Mouse (Mus musculus): ENCODE results near the gene Lmf2. TPM values are rescaled to one million over a fixed set of nuclear protein-coding genes. Genes with fewer than 3 reads are reported as not detected.

Lmf2 gene
- 19.1 and 20.5 TPM in 2 replicates for polyA plus RNA-seq (2015; fragmentation: Nextera tagmentation; extraction: Ambion mirVana)

GRCm38 (mm10) chr15:89355241-89356187 lies at the start of gene Lmf2, which contains the start of gene Ncaph2:
Gene Lmf2 (minus strand): TSS chr15:89355659.
Gene Ncaph2 (plus strand): TSS chr15:89355719.
- ATAC-seq = peak; percentile 92
- H3K9me3 ChIP-seq (ENCODE audit: control insufficient read depth) = no peaks in the 10 kb centered on the region
- H3K9ac ChIP-seq (ENCODE audit: low read depth, low read length) = peak within 1 kb of the TSS; percentile 82
- no peaks in the 10 kb centered on the region for H3K27me3 ChIP-seq (replicated peaks; ENCODE audit: control insufficient read depth, insufficient read depth, low read length)
- under 1% methylated on average over 63 of the region's 64 CpGs for WGBS
- peak within 1 kb of the TSS; percentile 63 for H3K27ac ChIP-seq (ENCODE audit: low read depth, low read length)
- peaks cover 33% of the 10 kb centered on the region for H3K36me3 ChIP-seq (ENCODE audit: control insufficient read depth, insufficient read depth)
- H3K4me1 ChIP-seq (replicated peaks; ENCODE audit: control insufficient read depth, insufficient read depth, low read length) = peaks cover 6% of the 10 kb centered on the region; the same call in 1 of the 2 replicates
- H3K4me2 ChIP-seq (replicated peaks; ENCODE audit: low read depth) = peak within 1 kb of the TSS; percentile 82
- TF ChIP-seq CTCF (IDR thresholded peaks at IDR 0.05; ENCODE audit: low read depth) = no peak
- H3K4me3 ChIP-seq (ENCODE audit: low read depth, low read length) = peak within 1 kb of the TSS; percentile 74

- WGBS = 81% methylated on average over 10 of the region's 10 CpGs
- ATAC-seq = no peak
- Histone ChIP-seq H3K4me3 (ENCODE audit: low read depth, low read length) (no peak overlapping the region), H3K27ac (ENCODE audit: low read depth, low read length) (no peak overlapping the region), H3K4me2 (replicated peaks; ENCODE audit: low read depth) (no peak overlapping the region), H3K27me3 (replicated peaks; ENCODE audit: control insufficient read depth, insufficient read depth, low read length) (no peaks in the 10 kb centered on the region), H3K36me3 (ENCODE audit: control insufficient read depth, insufficient read depth) (no peaks in the 10 kb centered on the region), H3K4me1 (replicated peaks; ENCODE audit: control insufficient read depth, insufficient read depth, low read length) (no peaks in the 10 kb centered on the region), H3K9me3 (ENCODE audit: control insufficient read depth) (no peaks in the 10 kb centered on the region), H3K9ac (ENCODE audit: low read depth, low read length) (no peak overlapping the region)
- TF ChIP-seq CTCF (IDR thresholded peaks at IDR 0.05; ENCODE audit: low read depth) = no peak
Observed at GRCm38 (mm10) chr15:89404831-89405623, 49.6 kb upstream of the Lmf2 start.

GRCm38 (mm10) chr15:89402471-89402870 lies 47.0 kb upstream of the Lmf2 start:
- Histone ChIP-seq H3K4me1 (replicated peaks; ENCODE audit: control insufficient read depth, insufficient read depth, low read length) (no peaks in the 10 kb centered on the region), H3K27ac (ENCODE audit: low read depth, low read length) (no peak overlapping the region), H3K9ac (ENCODE audit: low read depth, low read length) (no peak overlapping the region), H3K36me3 (ENCODE audit: control insufficient read depth, insufficient read depth) (no peaks in the 10 kb centered on the region), H3K27me3 (replicated peaks; ENCODE audit: control insufficient read depth, insufficient read depth, low read length) (no peaks in the 10 kb centered on the region), H3K9me3 (ENCODE audit: control insufficient read depth) (no peaks in the 10 kb centered on the region), H3K4me2 (replicated peaks; ENCODE audit: low read depth) (no peak overlapping the region), H3K4me3 (ENCODE audit: low read depth, low read length) (no peak overlapping the region)
- TF ChIP-seq CTCF (IDR thresholded peaks at IDR 0.05; ENCODE audit: low read depth) = no peak
- 83% methylated on average over 1 of the region's 1 CpGs for WGBS
- ATAC-seq = no peak

GRCm38 (mm10) chr15:89399716-89400115 lies 44.3 kb upstream of the Lmf2 start:
- no peak overlapping the region; the same call in 1 of the 2 replicates for H3K27ac ChIP-seq (ENCODE audit: low read depth, low read length)

GRCm38 (mm10) chr15:89398146-89398545 lies 42.7 kb upstream of the Lmf2 start:
- ATAC-seq = no peak
- 90% methylated on average over 2 of the region's 2 CpGs for WGBS
- no peaks in the 10 kb centered on the region for H3K27me3 ChIP-seq (replicated peaks; ENCODE audit: control insufficient read depth, insufficient read depth, low read length)
- no peaks in the 10 kb centered on the region for H3K9me3 ChIP-seq (ENCODE audit: control insufficient read depth)
- no peak for TF ChIP-seq CTCF (IDR thresholded peaks at IDR 0.05; ENCODE audit: low read depth)
- H3K27ac ChIP-seq (ENCODE audit: low read depth, low read length) = no peak overlapping the region
- no peak overlapping the region for H3K4me2 ChIP-seq (replicated peaks; ENCODE audit: low read depth)
- no peaks in the 10 kb centered on the region for H3K4me1 ChIP-seq (replicated peaks; ENCODE audit: control insufficient read depth, insufficient read depth, low read length)
- H3K4me3 ChIP-seq (ENCODE audit: low read depth, low read length) = no peak overlapping the region
- H3K36me3 ChIP-seq (ENCODE audit: control insufficient read depth, insufficient read depth) = no peaks in the 10 kb centered on the region
- no peak overlapping the region for H3K9ac ChIP-seq (ENCODE audit: low read depth, low read length)

More at GRCm38 (mm10) chr15:89399716-89400115, 44.3 kb upstream of the Lmf2 start:
- ATAC-seq = no peak
- TF ChIP-seq CTCF (IDR thresholded peaks at IDR 0.05; ENCODE audit: low read depth) = no peak
- 11% methylated on average over 1 of the region's 1 CpGs for WGBS
- no peak overlapping the region for H3K4me3 ChIP-seq (ENCODE audit: low read depth, low read length)
- no peak overlapping the region for H3K9ac ChIP-seq (ENCODE audit: low read depth, low read length)
- no peaks in the 10 kb centered on the region for H3K9me3 ChIP-seq (ENCODE audit: control insufficient read depth)
- no peaks in the 10 kb centered on the region for H3K36me3 ChIP-seq (ENCODE audit: control insufficient read depth, insufficient read depth)
- no peaks in the 10 kb centered on the region for H3K4me1 ChIP-seq (replicated peaks; ENCODE audit: control insufficient read depth, insufficient read depth, low read length)
- no peaks in the 10 kb centered on the region for H3K27me3 ChIP-seq (replicated peaks; ENCODE audit: control insufficient read depth, insufficient read depth, low read length)
- no peak overlapping the region for H3K4me2 ChIP-seq (replicated peaks; ENCODE audit: low read depth)

DNA sequence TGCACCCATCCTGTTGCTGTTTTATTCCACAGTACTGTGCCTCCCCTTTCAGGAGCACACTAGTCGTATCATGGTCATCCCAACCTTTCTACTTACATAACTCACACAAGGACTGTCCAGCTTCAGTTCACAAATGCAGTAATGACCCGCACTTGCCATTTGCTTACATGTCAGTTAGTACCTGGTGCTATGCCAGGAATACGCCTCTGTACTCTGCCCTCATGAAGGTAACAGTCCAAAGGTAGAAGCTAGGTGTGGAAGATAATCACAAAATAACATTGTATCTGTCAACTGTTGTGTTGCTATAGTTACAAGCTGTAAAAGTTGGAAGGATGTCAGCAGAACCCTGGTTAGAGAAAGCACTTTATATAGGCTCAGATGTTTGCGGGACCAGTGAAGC lies 41.4 kb upstream of the Lmf2 start:
- WGBS = 41% methylated on average over 4 of the region's 4 CpGs
- TF ChIP-seq CTCF (IDR thresholded peaks at IDR 0.05; ENCODE audit: low read depth) = no peak
- Histone ChIP-seq H3K27ac (ENCODE audit: low read depth, low read length) (peak overlapping the region; percentile 46), H3K9me3 (ENCODE audit: control insufficient read depth) (no peaks in the 10 kb centered on the region), H3K27me3 (replicated peaks; ENCODE audit: control insufficient read depth, insufficient read depth, low read length) (no peaks in the 10 kb centered on the region), H3K4me3 (ENCODE audit: low read depth, low read length) (no peak overlapping the region), H3K9ac (ENCODE audit: low read depth, low read length) (no peak overlapping the region), H3K36me3 (ENCODE audit: control insufficient read depth, insufficient read depth) (no peaks in the 10 kb centered on the region), H3K4me1 (replicated peaks; ENCODE audit: control insufficient read depth, insufficient read depth, low read length) (no peaks in the 10 kb centered on the region), H3K4me2 (replicated peaks; ENCODE audit: low read depth) (no peak overlapping the region)
- peak; percentile 94 for ATAC-seq
